Mouse (Mus musculus): ENCODE data around the gene Bricd5. TPM values are rescaled to one million over a fixed set of nuclear protein-coding genes. Genes with fewer than 3 reads are reported as not detected.

Gene Bricd5
- polyA plus RNA-seq, 2 experiments, result 0.29 TPM; not detected in 1

DNA sequence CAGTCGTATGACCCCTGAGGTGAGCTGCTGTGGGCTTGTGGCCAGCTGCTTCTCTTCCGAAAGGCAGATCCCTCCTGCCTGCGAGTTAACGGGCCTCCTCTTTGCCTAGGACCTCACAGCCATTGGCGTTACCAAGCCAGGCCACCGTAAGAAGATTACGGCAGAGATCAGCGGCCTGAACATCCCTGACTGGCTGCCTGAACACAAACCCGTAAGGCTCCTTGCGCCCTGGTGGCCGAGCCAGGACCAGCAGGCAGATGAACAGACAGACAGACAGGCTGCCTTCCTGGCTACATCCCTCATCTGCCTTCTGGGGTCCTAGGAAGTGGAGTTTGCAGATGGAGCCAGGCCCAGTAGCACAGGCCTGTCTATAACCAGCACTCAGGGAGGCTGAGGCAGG, 28.5 kb downstream of the Bricd5 start:
- Histone ChIP-seq H3K36me3 (replicated peaks; ENCODE audit: control insufficient read depth, insufficient read depth, low read depth) (no peaks in the 10 kb centered on the region), H3K9me3 (ENCODE audit: control insufficient read depth, low read length) (no peaks in the 10 kb centered on the region), H3K27ac (no peak overlapping the region), H3K4me2 (ENCODE audit: low read depth) (no peak overlapping the region), H3K4me3 (ENCODE audit: insufficient read depth in 1 of 2, low read depth in 2 of 2, low read length in 2 of 2) (no peak overlapping the region), H3K27me3 (ENCODE audit: control insufficient read depth, insufficient read depth, low read length) (no peaks in the 10 kb centered on the region), H3K4me1 (replicated peaks; ENCODE audit: control insufficient read depth in 2 of 2, insufficient read depth in 2 of 2, low read length in 1 of 2) (no peaks in the 10 kb centered on the region), H3K9ac (replicated peaks) (no peak overlapping the region)
- DNase-seq (ENCODE audit: low read depth in 3 of 3, low spot score in 3 of 3) (no peak), ATAC-seq (ENCODE audit: insufficient read depth) (no peak)
- 36% methylated on average over 11 of the region's 11 CpGs for WGBS (ENCODE audit: insufficient replicate concordance)
- TF ChIP-seq EP300 (IDR thresholded peaks at IDR 0.05; ENCODE audit: low read depth), result no peak
- peak; percentile 67 for TF ChIP-seq CTCF (IDR thresholded peaks at IDR 0.05; ENCODE audit: low read depth)

DNA sequence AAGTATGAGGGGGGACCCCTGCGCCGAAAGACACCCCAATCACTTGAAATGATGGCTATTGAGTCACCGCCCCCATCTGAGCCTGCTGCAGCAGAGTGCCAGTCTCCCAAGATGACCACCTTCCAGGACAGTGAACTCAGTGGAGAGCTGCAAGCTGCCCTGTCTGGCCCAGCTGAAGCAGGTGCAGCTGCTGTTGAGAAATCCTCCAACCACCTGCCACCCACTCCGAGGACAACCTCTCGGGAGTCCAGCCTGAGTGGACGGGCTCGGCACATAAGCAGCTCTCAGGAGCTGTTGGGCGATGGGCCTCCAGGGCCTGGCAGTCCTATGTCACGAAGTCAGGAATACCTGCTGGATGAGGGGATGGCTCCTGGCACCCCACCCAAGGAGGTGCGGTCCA, 30.4 kb downstream of the Bricd5 start:
- DNase-seq (ENCODE audit: low read depth in 3 of 3, low spot score in 3 of 3) (no peak), ATAC-seq (ENCODE audit: insufficient read depth) (no peak)
- H3K27me3 ChIP-seq (ENCODE audit: control insufficient read depth, insufficient read depth, low read length), result no peaks in the 10 kb centered on the region
- H3K9me3 ChIP-seq (ENCODE audit: control insufficient read depth, low read length), result no peaks in the 10 kb centered on the region
- H3K4me3 ChIP-seq (ENCODE audit: insufficient read depth in 1 of 2, low read depth in 2 of 2, low read length in 2 of 2), result no peak overlapping the region
- H3K9ac ChIP-seq (replicated peaks), result no peak overlapping the region
- no peak overlapping the region for H3K27ac ChIP-seq
- TF ChIP-seq CTCF (IDR thresholded peaks at IDR 0.05; ENCODE audit: low read depth), result no peak
- TF ChIP-seq EP300 (IDR thresholded peaks at IDR 0.05; ENCODE audit: low read depth), result no peak
- whole genome bisulfite sequencing (ENCODE audit: insufficient replicate concordance), result 81% methylated on average over 10 of the region's 10 CpGs
- no peak overlapping the region for H3K4me2 ChIP-seq (ENCODE audit: low read depth)
- H3K4me1 ChIP-seq (replicated peaks; ENCODE audit: control insufficient read depth in 2 of 2, insufficient read depth in 2 of 2, low read length in 1 of 2), result no peaks in the 10 kb centered on the region
- H3K36me3 ChIP-seq (replicated peaks; ENCODE audit: control insufficient read depth, insufficient read depth, low read depth), result peaks cover under 1% of the 10 kb centered on the region; the same call in 1 of the 2 replicates

- no peak for DNase-seq (ENCODE audit: low read depth in 3 of 3, low spot score in 3 of 3)
- no peaks in the 10 kb centered on the region for H3K9me3 ChIP-seq (ENCODE audit: control insufficient read depth, low read length)
- no peak for ATAC-seq (ENCODE audit: insufficient read depth)
- no peak overlapping the region for H3K27ac ChIP-seq
- TF ChIP-seq CTCF (IDR thresholded peaks at IDR 0.05; ENCODE audit: low read depth) (no peak), EP300 (IDR thresholded peaks at IDR 0.05; ENCODE audit: low read depth) (no peak)
- WGBS (ENCODE audit: insufficient replicate concordance), result 82% methylated on average over 30 of the region's 30 CpGs
- H3K4me2 ChIP-seq (ENCODE audit: low read depth), result no peak overlapping the region
- no peak overlapping the region for H3K9ac ChIP-seq (replicated peaks)
- H3K4me3 ChIP-seq (ENCODE audit: insufficient read depth in 1 of 2, low read depth in 2 of 2, low read length in 2 of 2), result no peak overlapping the region
- peaks cover 14% of the 10 kb centered on the region for H3K36me3 ChIP-seq (replicated peaks; ENCODE audit: control insufficient read depth, insufficient read depth, low read depth)
- H3K4me1 ChIP-seq (replicated peaks; ENCODE audit: control insufficient read depth in 2 of 2, insufficient read depth in 2 of 2, low read length in 1 of 2), result no peaks in the 10 kb centered on the region
- no peaks in the 10 kb centered on the region for H3K27me3 ChIP-seq (ENCODE audit: control insufficient read depth, insufficient read depth, low read length)
These were observed 31.7 kb downstream of the Bricd5 start for GRCm38 (mm10) chr17:24505286-24505955.

DNA sequence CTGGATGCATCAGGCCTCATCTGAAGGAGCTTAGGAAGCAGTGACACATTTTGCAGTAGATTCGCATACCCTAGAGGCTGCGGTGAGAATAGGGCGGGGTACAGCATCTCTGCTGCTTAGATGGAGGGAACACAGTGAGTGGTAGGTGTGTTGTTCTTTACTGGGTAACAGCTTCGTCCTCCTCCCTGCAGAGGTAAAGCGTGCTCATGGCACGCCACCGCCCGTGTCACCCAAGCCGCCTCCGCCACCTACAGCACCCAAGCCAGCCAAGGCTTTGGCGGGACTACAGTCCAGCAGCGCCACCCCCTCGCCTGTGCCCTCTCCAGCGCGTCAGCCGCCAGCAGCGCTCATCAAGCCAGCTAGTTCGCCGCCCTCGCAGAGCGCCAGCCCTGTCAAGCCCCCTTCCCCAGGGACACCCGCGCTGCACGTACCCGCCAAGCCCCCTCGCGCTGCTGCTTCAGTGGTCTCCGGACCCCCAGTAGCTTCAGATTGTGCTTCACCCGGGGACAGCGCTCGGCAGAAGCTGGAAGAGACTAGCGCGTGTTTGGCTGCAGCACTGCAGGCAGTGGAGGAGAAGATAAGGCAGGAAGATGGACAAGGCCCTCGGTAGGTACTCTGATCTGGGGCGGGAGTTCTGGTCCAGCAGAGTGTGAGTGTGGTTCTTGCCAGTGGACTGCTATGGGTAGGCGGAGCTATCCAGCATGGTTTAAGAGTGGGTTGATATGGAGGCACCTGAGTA, 32.8 kb downstream of the Bricd5 start:
- Histone ChIP-seq H3K4me3 (ENCODE audit: insufficient read depth in 1 of 2, low read depth in 2 of 2, low read length in 2 of 2) (peak overlapping the region in 1 of 2 experiments; percentile 16; a peak in 1 of 4 replicates), H3K9ac (replicated peaks) (no peak overlapping the region), H3K27ac (no peak overlapping the region), H3K27me3 (ENCODE audit: control insufficient read depth, insufficient read depth, low read length) (no peaks in the 10 kb centered on the region), H3K4me2 (ENCODE audit: low read depth) (peak overlapping the region; percentile 44), H3K36me3 (replicated peaks; ENCODE audit: control insufficient read depth, insufficient read depth, low read depth) (peaks cover 20% of the 10 kb centered on the region), H3K9me3 (ENCODE audit: control insufficient read depth, low read length) (no peaks in the 10 kb centered on the region), H3K4me1 (replicated peaks; ENCODE audit: control insufficient read depth in 2 of 2, insufficient read depth in 2 of 2, low read length in 1 of 2) (no peaks in the 10 kb centered on the region)
- 38% methylated on average over 36 of the region's 36 CpGs for WGBS (ENCODE audit: insufficient replicate concordance)
- ATAC-seq (ENCODE audit: insufficient read depth) (peak; percentile 31; the same call in 1 of the 2 replicates), DNase-seq (ENCODE audit: low read depth in 3 of 3, low spot score in 3 of 3) (no peak)
- TF ChIP-seq EP300 (IDR thresholded peaks at IDR 0.05; ENCODE audit: low read depth) (no peak), CTCF (IDR thresholded peaks at IDR 0.05; ENCODE audit: low read depth) (no peak)

GRCm38 (mm10) chr17:24507129-24507664, 33.5 kb downstream of the Bricd5 start:
- Histone ChIP-seq H3K27me3 (ENCODE audit: control insufficient read depth, insufficient read depth, low read length) (no peaks in the 10 kb centered on the region), H3K4me3 (ENCODE audit: insufficient read depth in 1 of 2, low read depth in 2 of 2, low read length in 2 of 2) (no peak overlapping the region; a peak in 1 of 4 replicates), H3K27ac (no peak overlapping the region), H3K9ac (replicated peaks) (no peak overlapping the region), H3K36me3 (replicated peaks; ENCODE audit: control insufficient read depth, insufficient read depth, low read depth) (peaks cover 27% of the 10 kb centered on the region), H3K4me1 (replicated peaks; ENCODE audit: control insufficient read depth in 2 of 2, insufficient read depth in 2 of 2, low read length in 1 of 2) (no peaks in the 10 kb centered on the region), H3K9me3 (ENCODE audit: control insufficient read depth, low read length) (no peaks in the 10 kb centered on the region), H3K4me2 (ENCODE audit: low read depth) (peak overlapping the region; percentile 44)
- ATAC-seq (ENCODE audit: insufficient read depth) (peak; percentile 15; the same call in 1 of the 2 replicates), DNase-seq (ENCODE audit: low read depth in 3 of 3, low spot score in 3 of 3) (no peak)
- TF ChIP-seq CTCF (IDR thresholded peaks at IDR 0.05; ENCODE audit: low read depth) (no peak), EP300 (IDR thresholded peaks at IDR 0.05; ENCODE audit: low read depth) (no peak)
- WGBS (ENCODE audit: insufficient replicate concordance), result 60% methylated on average over 19 of the region's 19 CpGs
